Mouse (Mus musculus) left cerebral cortex, postnatal 14 days (tissue): ENCODE measurements around the gene Ssr1. TPM values are rescaled to one million over a fixed set of nuclear protein-coding genes. Genes with fewer than 3 reads are reported as not detected.

Experiments
- DNase-seq, 2 experiments: peaks; one replicate each; pipeline ENCODE4 v3.0.0; 2021 to 2022; ENCODE audit warnings: low spot score in 2 of 2, mixed read lengths in 1 of 2
- intact Hi-C: fragments of 180-260 bp; cut with DNase I; formaldehyde crosslinking; loops from one replicate; pipeline ENCODE4 v1.15.1; 2025
- total RNA-seq, 2 experiments: library from RNA; stranded (reverse); gene quantifications; 2 replicates each; pipeline ENCODE4 v1.2.3; 2021

Ssr1 gene
- total RNA-seq, 2 experiments from 2014 or later, result 82.2 to 87.8 TPM

- intact Hi-C loops, result no loop called here
- DNase-seq, result no peak
These were observed 34.6 kb downstream of the Ssr1 start for GRCm38 (mm10) chr13:37959239-37959907.

GRCm38 (mm10) chr13:37958498-37959238, 35.3 kb downstream of the Ssr1 start:
- no peak for DNase-seq
- intact Hi-C loops, result no loop called here

- DNase-seq, result no peak
- intact Hi-C loops, result no loop called here
These were observed 39.7 kb downstream of the Ssr1 start for GRCm38 (mm10) chr13:37954318-37954717.

DNA sequence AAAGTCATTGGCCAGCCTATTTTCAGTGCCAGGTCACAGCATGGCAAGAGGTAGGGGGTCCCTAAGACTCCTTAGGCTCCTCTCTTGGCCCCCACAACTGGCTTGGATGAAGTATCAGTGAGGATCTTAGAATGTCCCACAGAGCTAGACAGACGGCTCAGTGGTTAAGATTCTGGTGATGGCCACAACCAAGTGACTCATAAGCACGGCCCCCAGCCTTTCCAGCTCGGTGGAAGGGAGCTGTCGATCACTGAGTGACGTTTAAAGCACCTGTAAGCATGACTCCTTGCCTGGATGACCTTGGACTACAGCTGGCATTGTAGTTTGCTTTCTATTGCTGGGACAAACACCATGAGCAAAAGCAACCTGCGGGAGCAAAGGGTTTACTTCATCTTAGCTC, 41.0 kb downstream of the Ssr1 start:
- intact Hi-C loops, result no loop called here

GRCm38 (mm10) chr13:37946734-37947133, 47.3 kb downstream of the Ssr1 start:
- intact Hi-C loops, result no loop called here
- DNase-seq, result peak; percentile 72 to 81

More for the DNA sequence above, 41.0 kb downstream of the Ssr1 start:
- DNase-seq, result no peak

DNA sequence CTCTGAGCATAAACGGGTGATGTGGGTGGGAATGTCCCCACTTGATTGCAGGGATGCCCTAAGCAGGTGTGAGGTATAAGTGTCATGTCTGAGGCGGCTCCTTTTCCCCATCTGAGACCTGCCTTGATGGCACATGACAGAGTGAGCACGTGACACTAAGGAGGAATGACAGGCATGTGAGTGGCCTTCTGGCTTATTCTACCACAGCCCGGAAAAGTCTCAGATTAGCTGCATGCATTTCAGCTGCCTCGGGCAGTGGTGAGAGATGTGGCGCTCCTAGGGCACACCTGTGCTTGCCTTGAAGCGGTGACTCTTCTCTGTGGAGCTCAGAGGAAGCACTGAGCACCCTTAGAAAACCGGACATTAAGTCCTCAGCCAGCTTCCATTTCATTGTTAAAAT, 48.6 kb downstream of the Ssr1 start:
- intact Hi-C loops, result no loop called here
- DNase-seq, result no peak

DNA sequence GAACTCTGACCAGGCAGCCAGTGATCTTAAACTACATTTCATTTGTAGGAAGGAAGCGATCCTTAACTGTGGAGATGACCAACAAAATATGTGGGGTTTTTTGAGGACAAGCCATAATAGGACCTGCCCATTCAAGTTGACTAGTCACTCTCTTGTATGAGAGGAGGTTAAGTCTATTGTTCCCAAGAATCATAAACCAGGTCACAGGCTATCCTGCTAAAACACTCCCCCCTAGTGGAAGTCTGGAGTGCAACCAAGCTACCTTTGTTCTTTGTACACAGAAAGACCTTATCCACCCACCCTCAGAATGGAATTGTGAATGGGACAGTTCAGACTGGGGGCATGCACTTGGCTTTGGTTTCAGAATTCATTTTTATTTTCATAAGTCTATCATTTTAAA, 49.7 kb downstream of the Ssr1 start:
- intact Hi-C loops, result loop anchor here (5.0 kb wide), 1 partner anchor 492 kb away; no protein-coding TSS in a partner anchor
- no peak for DNase-seq

DNA sequence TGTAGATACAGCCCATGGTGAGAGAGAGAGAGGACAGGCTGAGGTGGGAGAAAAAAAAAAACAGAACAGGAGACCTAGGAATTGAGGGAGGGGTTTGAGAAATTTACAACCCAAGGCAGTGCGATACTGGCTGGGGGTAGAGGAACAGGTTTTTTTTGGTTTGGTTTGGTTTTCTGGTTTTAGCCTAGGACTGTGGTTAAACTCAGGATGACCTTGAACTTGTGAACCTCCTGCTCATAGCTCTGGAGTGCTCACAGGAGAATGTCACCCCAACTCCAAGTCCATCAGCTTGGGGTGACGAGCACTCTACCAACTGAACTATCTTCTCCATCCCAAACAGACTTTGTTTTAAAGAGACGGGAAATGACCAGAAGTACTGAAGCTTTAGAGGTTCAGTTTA, 50.6 kb downstream of the Ssr1 start:
- DNase-seq, result no peak
- intact Hi-C loops, result loop anchor here (5.0 kb wide), 1 partner anchor 491 kb away; no protein-coding TSS in a partner anchor

GRCm38 (mm10) chr13:37942887-37943331, 51.1 kb downstream of the Ssr1 start:
- intact Hi-C loops, result loop anchor here (5.0 kb wide), 1 partner anchor 491 kb away; no protein-coding TSS in a partner anchor
- DNase-seq, result no peak

DNA sequence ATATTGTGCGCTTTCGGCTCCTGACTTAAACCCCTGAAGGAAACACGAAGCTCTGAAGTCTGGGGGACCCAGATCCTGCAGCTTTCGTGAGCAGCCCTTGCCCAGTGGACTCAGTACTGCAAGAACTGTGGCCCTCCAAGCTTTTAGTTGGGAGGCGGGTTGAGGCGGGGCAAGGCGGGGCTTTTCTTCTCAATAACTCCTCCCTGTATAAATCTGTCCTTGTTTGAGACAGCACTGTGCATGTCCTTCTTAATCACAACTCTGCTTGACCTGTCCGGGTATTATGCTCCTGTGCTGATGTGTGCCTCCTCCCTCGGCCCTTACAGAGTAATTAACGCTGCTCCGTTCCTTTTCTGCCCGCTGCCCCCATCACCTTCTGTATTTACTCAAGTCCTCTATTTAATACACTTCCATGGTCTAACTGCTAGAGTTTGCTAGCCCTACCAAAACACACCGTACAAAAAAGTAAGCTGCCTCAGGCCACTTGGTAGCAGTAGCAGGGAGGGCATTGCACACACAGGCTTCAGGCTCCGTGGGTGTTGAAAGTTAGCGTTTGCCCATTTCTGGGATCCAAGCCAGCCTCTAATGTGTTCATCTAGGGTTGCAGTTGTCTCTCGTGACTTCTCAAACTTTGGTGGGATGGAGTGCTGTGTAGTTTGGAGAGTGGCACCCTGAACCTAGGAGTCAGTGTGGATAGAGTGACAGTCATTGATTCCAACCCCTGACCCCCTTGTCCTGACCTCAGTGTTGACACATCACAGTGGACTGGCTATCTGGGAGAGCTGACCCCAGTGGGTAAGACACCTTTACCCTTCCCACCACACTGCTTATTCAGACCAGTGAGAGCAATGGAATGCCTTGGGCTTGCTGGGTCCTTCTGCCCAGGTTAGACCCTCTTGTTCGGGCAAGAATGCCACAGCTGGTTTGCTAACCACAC, 51.8 kb downstream of the Ssr1 start:
- intact Hi-C loops, result loop anchor here (5.0 kb wide), 1 partner anchor 490 kb away; no protein-coding TSS in a partner anchor
- DNase-seq, result no peak

DNA sequence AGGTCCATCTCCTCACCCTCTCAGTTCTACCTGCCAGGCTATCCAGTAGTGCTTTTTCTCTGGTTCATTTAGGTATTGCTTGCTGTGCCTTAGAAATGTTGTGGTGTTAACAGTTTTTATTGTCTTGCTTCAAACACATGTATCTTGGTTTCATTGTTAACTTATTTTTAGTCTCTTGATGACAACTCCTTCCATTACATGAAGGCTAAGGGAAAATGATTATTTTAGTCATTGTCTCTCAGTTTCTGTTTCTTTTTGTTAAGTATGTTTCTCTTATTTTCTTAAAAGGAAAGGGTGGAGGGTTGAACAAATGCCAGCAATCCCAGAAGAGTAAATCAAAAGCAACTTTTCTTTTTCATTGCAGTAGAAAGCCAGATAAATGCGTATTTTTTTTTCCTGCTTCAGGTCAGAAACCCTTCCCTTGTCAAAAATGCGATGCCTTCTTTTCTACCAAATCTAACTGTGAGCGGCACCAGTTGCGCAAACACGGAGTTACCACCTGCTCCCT, 52.8 kb downstream of the Ssr1 start:
- DNase-seq, result no peak
- intact Hi-C loops, result loop anchor here (5.0 kb wide), 1 partner anchor 489 kb away; no protein-coding TSS in a partner anchor

GRCm38 (mm10) chr13:37940649-37941048, 53.4 kb downstream of the Ssr1 start:
- no peak for DNase-seq
- intact Hi-C loops, result loop anchor here (5.0 kb wide), 1 partner anchor 488 kb away; no protein-coding TSS in a partner anchor

GRCm38 (mm10) chr13:37940167-37940566, 53.9 kb downstream of the Ssr1 start:
- DNase-seq, result no peak
- intact Hi-C loops, result loop anchor here (5.0 kb wide), 1 partner anchor 488 kb away; no protein-coding TSS in a partner anchor

GRCm38 (mm10) chr13:37936351-37936750, 57.7 kb downstream of the Ssr1 start:
- DNase-seq, result no peak
- intact Hi-C loops, result no loop called here

DNA sequence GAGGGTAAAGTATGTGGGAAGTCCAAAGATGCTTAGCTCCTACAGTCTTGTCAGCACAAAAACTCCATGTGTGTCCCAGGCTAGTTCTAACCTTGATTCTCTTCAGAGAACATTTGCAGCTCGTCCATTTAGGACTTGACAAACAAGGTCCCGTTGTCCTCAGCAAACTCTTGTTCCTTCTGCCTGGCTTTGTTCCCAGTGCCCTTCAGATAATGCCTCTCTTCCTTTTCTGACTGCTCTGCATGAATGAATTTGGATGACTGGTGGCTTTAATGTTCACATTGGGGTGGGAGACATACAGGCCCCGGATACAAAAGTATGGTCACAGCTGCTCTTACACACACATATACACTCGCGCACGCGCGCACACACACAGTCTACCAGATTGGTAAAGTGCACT, 59.1 kb downstream of the Ssr1 start:
- DNase-seq, result no peak
- intact Hi-C loops, result no loop called here

DNA sequence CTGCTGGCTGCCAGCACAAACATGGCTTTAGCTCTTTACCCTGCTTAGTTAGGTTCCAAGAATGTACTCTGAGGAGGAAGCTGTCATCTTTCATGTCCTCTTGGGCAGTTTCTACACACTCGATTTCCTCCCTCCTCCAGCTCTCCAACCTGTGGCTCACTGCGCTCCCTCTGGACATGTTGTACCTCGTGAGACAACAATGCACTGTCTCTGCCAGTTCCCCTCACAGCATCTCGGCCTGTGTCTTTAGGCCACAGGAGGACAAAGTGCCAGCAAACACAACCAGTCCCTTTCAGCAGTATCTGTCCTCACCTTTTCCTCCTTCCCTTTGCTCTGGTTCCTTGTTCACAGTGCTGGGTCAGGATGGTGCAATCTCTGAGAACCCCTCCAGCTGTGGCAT, 59.9 kb downstream of the Ssr1 start:
- intact Hi-C loops, result no loop called here
- DNase-seq, result no peak

GRCm38 (mm10) chr13:37931210-37931922, 62.7 kb downstream of the Ssr1 start:
- no peak for DNase-seq
- intact Hi-C loops, result no loop called here

DNA sequence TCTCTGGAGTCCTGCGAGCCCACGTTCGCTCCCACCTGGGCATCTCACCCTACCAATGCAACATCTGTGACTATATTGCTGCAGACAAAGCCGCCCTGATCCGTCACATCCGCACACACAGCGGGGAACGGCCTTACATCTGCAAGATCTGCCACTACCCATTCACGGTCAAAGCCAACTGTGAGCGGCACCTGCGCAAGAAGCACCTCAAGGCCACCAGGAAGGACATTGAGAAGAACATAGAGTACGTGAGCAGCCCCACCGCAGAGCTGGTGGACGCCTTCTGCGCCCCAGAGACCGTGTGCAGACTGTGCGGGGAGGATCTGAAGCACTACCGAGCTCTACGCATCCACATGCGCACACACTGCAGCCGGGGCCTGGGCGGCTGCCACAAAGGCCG, 63.4 kb downstream of the Ssr1 start:
- intact Hi-C loops, result no loop called here
- DNase-seq, result no peak

- intact Hi-C loops, result no loop called here
These were observed 63.9 kb downstream of the Ssr1 start for GRCm38 (mm10) chr13:37930091-37930490.

More at GRCm38 (mm10) chr13:37930091-37930490, 63.9 kb downstream of the Ssr1 start:
- no peak for DNase-seq
